ENCODE assay signal across 8 mouse cellular contexts in genomic region chr3:63570607-63571353, GRCm38 (mm10).
DNase-seq lines count a peak whose midpoint lies in the region; ATAC-seq and TF ChIP-seq lines count a peak whose summit lies in the region.

No protein-coding gene starts in this region.

- H3K36me3 ChIP-seq in liver, embryonic 14.5 days (replicated peaks; ENCODE audit: control insufficient read depth, insufficient read depth, low read depth): no peaks in the 10 kb centered on the region

- no peak for ATAC-seq in liver, embryonic 14.5 days (ENCODE audit: insufficient read depth)

- no peaks in the 10 kb centered on the region for H3K4me1 ChIP-seq in liver, embryonic 14.5 days (replicated peaks; ENCODE audit: control insufficient read depth in 2 of 2, insufficient read depth in 2 of 2, low read length in 1 of 2)
- H3K4me1 ChIP-seq in olfactory bulb, adult 2 months (ENCODE audit: control insufficient read depth, insufficient read depth, low read length): no peaks in the 10 kb centered on the region

- no peak for TF ChIP-seq EP300 in liver, embryonic 14.5 days (IDR thresholded peaks at IDR 0.05; ENCODE audit: low read depth)

- DNase-seq in 416B (ENCODE audit: low read depth): peak; percentile 48
- peak; percentile 51 to 66 for DNase-seq in adrenal gland, adult 18-20 months (ENCODE audit: low spot score in 2 of 2)
- DNase-seq in embryo, embryonic 10 days (ENCODE audit: low spot score): peak; percentile 85
- peak; percentile 1 to 36 for DNase-seq in heart, adult 9 months (ENCODE audit: low spot score in 2 of 2)
- peak; percentile 81 for DNase-seq in kidney, postnatal 14 days
- peak in 2 of 3 experiments; percentile 9 to 10 for DNase-seq in liver, embryonic 14.5 days (ENCODE audit: low read depth in 3 of 3, low spot score in 3 of 3)
- DNase-seq in thymus, postnatal 14 days: peak; percentile 45

- no peak overlapping the region for H3K9ac ChIP-seq in liver, embryonic 14.5 days (replicated peaks)

- no peaks in the 10 kb centered on the region for H3K27me3 ChIP-seq in liver, embryonic 14.5 days (ENCODE audit: control insufficient read depth, insufficient read depth, low read length)

- no peak overlapping the region for H3K27ac ChIP-seq in liver, embryonic 14.5 days
- no peak overlapping the region for H3K27ac ChIP-seq in olfactory bulb, adult 2 months (ENCODE audit: insufficient read depth, low read depth, low read length)

- no peaks in the 10 kb centered on the region for H3K9me3 ChIP-seq in liver, embryonic 14.5 days (ENCODE audit: control insufficient read depth, low read length)

- no peak for TF ChIP-seq POLR2A in olfactory bulb, adult 2 months (IDR thresholded peaks at IDR 0.05; ENCODE audit: insufficient read depth, low read depth, low read length)

- no peak overlapping the region for H3K4me3 ChIP-seq in liver, embryonic 14.5 days (ENCODE audit: insufficient read depth in 1 of 2, low read depth in 2 of 2, low read length in 2 of 2)
- H3K4me3 ChIP-seq in olfactory bulb, adult 2 months (ENCODE audit: insufficient read depth, low read depth, low read length): no peak overlapping the region

- peak; percentile 67 for TF ChIP-seq CTCF in liver, embryonic 14.5 days (IDR thresholded peaks at IDR 0.05; ENCODE audit: low read depth)
- TF ChIP-seq CTCF in olfactory bulb, adult 2 months (IDR thresholded peaks at IDR 0.05; ENCODE audit: insufficient read depth, low read depth, low read length): 0 out of 2 replicates have a peak, but pooled peaks have one; percentile 11

- H3K4me2 ChIP-seq in liver, embryonic 14.5 days (ENCODE audit: low read depth): no peak overlapping the region

- whole genome bisulfite sequencing in liver, embryonic 14.5 days (ENCODE audit: insufficient replicate concordance): 40% methylated on average over 7 of the region's 7 CpGs
- WGBS in olfactory bulb, adult 2 months: 39% methylated on average over 7 of the region's 7 CpGs

Comparison
In these comparisons a context has a peak if more than half of its experiments do, and no peak if none do; other contexts are left out.
1. DNase-seq: peak in every context shown above with its lines; median percentile 85 in embryo, embryonic 10 days; 81 in kidney, postnatal 14 days; 58 in adrenal gland, adult 18-20 months; 48 in 416B; 45 in thymus, postnatal 14 days; 18 in heart, adult 9 months; 10 in liver, embryonic 14.5 days.